Mouse (Mus musculus): ENCODE results near the gene Nos1ap.

Nos1ap gene

GRCm38 (mm10) chr1:170498645-170499044 lies 91.0 kb downstream of the Nos1ap start:
- DNase-seq, result no peak

GRCm38 (mm10) chr1:170496221-170496620 lies 93.4 kb downstream of the Nos1ap start:
- no peak for DNase-seq

- DNase-seq, result no peak
Measured at GRCm38 (mm10) chr1:170495538-170496183, 94.0 kb downstream of the Nos1ap start.

DNA sequence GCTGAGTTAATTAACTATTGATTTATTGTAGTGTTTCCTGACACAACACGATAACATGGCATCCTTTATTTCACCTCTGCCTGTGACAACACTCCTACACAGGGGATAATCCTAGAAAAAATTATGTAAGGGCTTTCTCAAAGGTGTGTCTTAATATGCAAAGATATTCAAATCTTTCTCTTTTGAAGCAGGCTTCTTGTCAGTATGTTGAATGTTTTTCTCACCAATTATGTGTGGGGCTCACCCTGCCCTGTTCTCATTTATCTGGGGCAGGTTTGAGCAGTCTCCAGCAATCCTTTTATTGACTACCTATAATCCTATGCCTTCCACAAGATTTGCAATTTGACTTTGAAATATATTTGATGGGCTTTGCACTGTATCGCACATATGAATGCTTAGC lies 97.1 kb downstream of the Nos1ap start:
- no peak for DNase-seq

DNA sequence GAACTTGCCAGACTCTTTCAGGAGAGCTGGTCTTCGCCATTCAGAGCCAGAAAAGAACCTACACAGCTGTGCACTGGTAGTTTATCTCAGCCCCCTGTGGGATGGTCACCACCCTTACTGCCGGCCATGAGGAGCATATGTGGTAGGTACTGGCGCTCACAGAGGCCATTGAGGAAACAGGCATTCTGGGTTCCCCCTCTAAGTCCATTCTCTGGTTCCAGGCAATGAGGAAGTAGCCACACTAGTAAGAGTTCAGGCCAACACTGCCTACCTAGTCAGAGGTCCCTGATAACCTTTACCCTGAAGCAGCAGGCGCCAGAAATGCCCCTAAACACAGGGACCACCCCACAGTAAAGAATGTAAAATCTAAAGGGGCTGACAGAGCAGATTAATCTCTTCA lies 97.6 kb downstream of the Nos1ap start:
- no peak for DNase-seq

GRCm38 (mm10) chr1:170489936-170490335 lies 99.7 kb downstream of the Nos1ap start:
- no peak for DNase-seq

DNA sequence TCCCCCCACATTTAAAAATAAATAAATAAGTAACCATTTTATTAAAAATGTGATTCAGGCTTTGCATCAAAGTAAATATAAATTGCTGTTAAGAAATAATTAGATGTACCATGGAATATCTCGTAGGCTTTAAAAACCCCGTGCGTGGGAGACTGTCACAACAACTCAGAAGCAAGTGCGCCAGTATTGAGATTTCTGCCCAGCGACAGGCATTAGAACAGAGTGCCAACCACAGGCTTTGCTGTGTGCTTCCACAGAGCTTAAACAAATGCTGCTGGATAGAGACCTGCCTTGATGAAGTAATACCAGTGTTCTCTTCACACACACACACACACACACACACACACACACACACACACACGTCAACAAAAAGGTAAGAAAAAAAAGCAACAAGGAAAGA lies 100.2 kb downstream of the Nos1ap start:
- no peak for DNase-seq

GRCm38 (mm10) chr1:170485119-170485518 lies 104.5 kb downstream of the Nos1ap start:
- no peak for DNase-seq

- no peak for DNase-seq
Measured at GRCm38 (mm10) chr1:170482236-170482905, 107.3 kb downstream of the Nos1ap start.

- no peak for DNase-seq
Measured at GRCm38 (mm10) chr1:170481093-170481492, 108.6 kb downstream of the Nos1ap start.

GRCm38 (mm10) chr1:170479458-170479798 lies 110.2 kb downstream of the Nos1ap start:
- peak; percentile 12 for DNase-seq

GRCm38 (mm10) chr1:170478791-170479457 lies 110.7 kb downstream of the Nos1ap start:
- no peak for DNase-seq

DNA sequence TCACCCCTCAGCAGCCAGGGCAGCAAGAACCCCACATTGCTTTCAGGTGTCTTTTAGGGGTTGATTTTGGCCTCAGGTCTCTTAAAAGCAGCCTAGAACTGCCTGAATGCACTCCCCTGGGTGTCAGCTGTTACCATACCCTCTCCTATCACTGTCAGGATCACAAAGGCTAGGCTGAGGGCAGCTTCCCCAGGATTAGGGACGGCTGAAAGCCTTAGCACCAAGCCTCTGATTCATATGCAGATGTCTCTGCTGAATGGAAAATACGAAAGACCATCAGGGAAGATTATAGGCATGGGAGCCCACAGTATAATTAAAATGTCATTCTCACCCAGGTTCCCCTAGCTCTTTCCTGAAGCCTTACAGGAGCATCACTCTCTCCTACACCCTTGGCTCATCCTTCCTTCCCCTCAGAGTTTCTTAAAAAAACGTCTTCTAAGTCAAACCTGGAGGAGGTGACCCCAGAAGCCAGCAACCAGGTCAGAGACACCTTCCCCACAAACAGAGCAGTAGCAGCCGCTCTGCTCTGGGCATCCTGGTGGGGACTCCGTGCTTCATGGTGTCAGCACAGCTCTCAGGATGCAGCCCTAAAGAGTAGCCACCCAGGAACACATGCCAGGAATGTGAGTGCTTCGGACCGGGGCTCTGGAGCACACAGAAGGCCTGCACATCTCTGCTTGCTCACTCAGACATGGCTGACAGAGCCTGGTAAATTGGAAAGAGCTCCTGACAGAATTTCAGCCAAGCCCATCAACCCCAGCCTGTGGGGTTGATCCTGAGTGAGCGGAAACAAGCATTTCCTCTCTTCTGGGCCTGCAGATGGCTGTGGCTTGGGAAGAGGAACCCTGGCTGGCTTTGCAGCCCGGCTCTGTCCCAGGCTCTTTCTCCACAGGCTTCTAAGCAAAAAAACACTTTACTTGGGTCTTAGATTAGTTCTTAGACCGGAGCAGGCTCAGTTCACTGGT lies 111.7 kb downstream of the Nos1ap start:
- peak; percentile 33 for DNase-seq

- no peak for DNase-seq
Measured at GRCm38 (mm10) chr1:170473460-170473859, 116.2 kb downstream of the Nos1ap start.

GRCm38 (mm10) chr1:170472861-170473260 lies 116.8 kb downstream of the Nos1ap start:
- DNase-seq, result peak; percentile 24

- no peak for DNase-seq
Measured at GRCm38 (mm10) chr1:170466099-170467009, 123.3 kb downstream of the Nos1ap start.

GRCm38 (mm10) chr1:170462140-170462539 lies 127.5 kb downstream of the Nos1ap start:
- DNase-seq, result no peak

GRCm38 (mm10) chr1:170459896-170460602 lies 129.6 kb downstream of the Nos1ap start:
- DNase-seq, result no peak

DNA sequence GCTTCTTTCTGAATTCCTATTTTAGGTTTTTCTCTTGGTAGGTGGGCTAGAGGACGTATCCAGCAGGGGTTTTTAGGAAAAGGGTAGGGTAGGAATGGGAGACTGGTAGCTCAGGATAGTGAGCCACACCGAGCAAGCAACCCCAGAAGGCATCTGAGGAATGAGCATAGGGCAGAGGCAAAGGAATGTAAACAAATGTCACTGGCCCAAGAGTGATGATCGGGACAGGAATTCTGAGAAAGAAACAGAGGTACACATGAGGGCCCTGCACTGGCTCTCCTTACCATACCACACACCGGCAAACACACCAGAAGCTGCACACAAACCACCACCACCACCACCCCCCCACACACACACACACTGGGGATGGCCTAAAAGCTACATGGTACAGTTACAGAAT lies 132.0 kb downstream of the Nos1ap start:
- DNase-seq, result no peak

- no peak for DNase-seq
Measured at GRCm38 (mm10) chr1:170455910-170456700, 133.6 kb downstream of the Nos1ap start.
